Mouse (Mus musculus) neural tube, embryonic 13.5 days (tissue): ENCODE measurements around the gene Tbc1d10c. TPM values are rescaled to one million over a fixed set of nuclear protein-coding genes. Genes with fewer than 3 reads are reported as not detected.
A peak's percentile ranks its signal among the peaks of the same experiment; 100 is the strongest.

Experiments used
- ATAC-seq: fragments of 200-750 bp; cut with Nextera tagmentation; 2 replicates; pipeline ENCODE4 v1.8.0; 2017; ENCODE audit warnings: low read depth, mild to moderate bottlenecking, moderate TSS enrichment, moderate library complexity
- H3K27ac ChIP-seq: fragments of 300-500 bp; sonication (generic); replicated peaks from 2 replicates; pipeline ENCODE4 v1.5.1; 2015; ENCODE audit warnings: moderate library complexity, mild to moderate bottlenecking, inconsistent platforms
- H3K27me3 ChIP-seq: fragments of 300-500 bp; sonication (generic); 2 replicates; pipeline ENCODE4 v1.6.1; 2015; ENCODE audit warnings: mild to moderate bottlenecking, inconsistent platforms
- H3K36me3 ChIP-seq: fragments of 300-500 bp; sonication (generic); 2 replicates; pipeline ENCODE4 v1.6.1; 2015; ENCODE audit warnings: mild to moderate bottlenecking, inconsistent platforms
- H3K4me1 ChIP-seq: fragments of 300-500 bp; sonication (generic); replicated peaks from 2 replicates; pipeline ENCODE4 v1.6.1; 2015; ENCODE audit warnings: inconsistent platforms
- H3K4me2 ChIP-seq: fragments of 300-500 bp; sonication (generic); 2 replicates; pipeline ENCODE4 v1.6.1; 2015; ENCODE audit warnings: inconsistent platforms, mild to moderate bottlenecking, moderate library complexity
- H3K4me3 ChIP-seq: fragments of 300-500 bp; sonication (generic); 2 replicates; pipeline ENCODE4 v1.5.1; 2015; ENCODE audit warnings: mild to moderate bottlenecking, inconsistent platforms
- H3K9ac ChIP-seq: fragments of 300-500 bp; sonication (generic); 2 replicates; pipeline ENCODE4 v1.6.1; 2015; ENCODE audit warnings: moderate library complexity, mild to moderate bottlenecking, inconsistent platforms
- H3K9me3 ChIP-seq: fragments of 300-500 bp; sonication (generic); 2 replicates; pipeline ENCODE4 v1.6.1; 2016; ENCODE audit warnings: inconsistent platforms
- WGBS: fragments of 180-500 bp; shearing (Covaris S2); methylation state at CpG from one replicate; pipeline ENCODE4 v1.1.7; 2015; 5-methylcytosine and 5-hydroxymethylcytosine counted together
- polyA plus RNA-seq: library from polyadenylated mRNA; unstranded; fragments of >200 nt; fragmentation: Nextera tagmentation; extraction: Ambion mirVana; gene quantifications from 2 replicates; pipeline ENCODE4 v1.2.1, GENCODE M21; 2015

Tbc1d10c gene
- polyA plus RNA-seq, 1 experiment from 2014 or later = 0.88 TPM

- no peak overlapping the region; the same call in 1 of the 2 replicates for H3K27ac ChIP-seq
Measured at GRCm38 (mm10) chr19:4196548-4196947, 5.5 kb upstream of the Tbc1d10c start.

DNA sequence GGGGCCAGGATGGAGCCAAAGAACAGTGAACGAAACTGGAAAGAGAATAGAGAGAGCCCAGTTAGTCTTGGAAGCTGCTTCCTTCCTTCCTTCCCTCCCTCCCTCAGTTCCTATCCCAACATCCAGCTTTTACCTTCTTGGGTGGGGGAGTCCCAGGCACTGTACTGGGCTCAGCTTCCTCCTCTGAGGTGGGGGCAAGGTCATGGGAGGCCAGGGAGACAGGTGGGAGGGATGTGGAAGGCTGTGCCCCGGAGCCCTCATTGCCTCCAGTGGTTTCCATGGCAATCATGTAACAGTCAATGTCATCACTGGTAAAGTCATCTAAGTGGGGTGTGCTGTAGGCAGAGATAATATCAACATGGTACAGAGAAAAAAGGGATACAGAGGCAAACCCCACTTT, 5.0 kb upstream of the Tbc1d10c start:
- H3K4me3 ChIP-seq = no peak overlapping the region
- ATAC-seq = no peak
- no peaks in the 10 kb centered on the region for H3K9me3 ChIP-seq
- 0 out of 2 replicates have a peak overlapping the region, but pooled peaks have one; percentile 26 for H3K9ac ChIP-seq
- WGBS = 56% methylated on average over 2 of the region's 2 CpGs
- H3K27me3 ChIP-seq = no peaks in the 10 kb centered on the region
- peak overlapping the region; percentile 49; the same call in 1 of the 2 replicates for H3K27ac ChIP-seq
- H3K4me2 ChIP-seq = no peak overlapping the region
- H3K4me1 ChIP-seq = peaks cover 59% of the 10 kb centered on the region
- H3K36me3 ChIP-seq = peaks cover 64% of the 10 kb centered on the region

More at GRCm38 (mm10) chr19:4196548-4196947, 5.5 kb upstream of the Tbc1d10c start:
- Histone ChIP-seq H3K4me2 (no peak overlapping the region), H3K4me3 (no peak overlapping the region), H3K9ac (no peak overlapping the region), H3K36me3 (peaks cover 64% of the 10 kb centered on the region), H3K9me3 (no peaks in the 10 kb centered on the region), H3K27me3 (no peaks in the 10 kb centered on the region), H3K4me1 (peaks cover 57% of the 10 kb centered on the region)
- 27% methylated on average over 5 of the region's 5 CpGs for WGBS
- no peak for ATAC-seq

GRCm38 (mm10) chr19:4194776-4195650, 3.9 kb upstream of the Tbc1d10c start:
- Histone ChIP-seq H3K36me3 (peaks cover 62% of the 10 kb centered on the region), H3K4me3 (no peak overlapping the region), H3K27me3 (no peaks in the 10 kb centered on the region), H3K27ac (0 out of 2 replicates have a peak overlapping the region, but pooled peaks have one; percentile 1), H3K9ac (0 out of 2 replicates have a peak overlapping the region, but pooled peaks have one; percentile 12), H3K9me3 (no peaks in the 10 kb centered on the region), H3K4me1 (peaks cover 48% of the 10 kb centered on the region), H3K4me2 (no peak overlapping the region)
- WGBS = 80% methylated on average over 12 of the region's 12 CpGs
- no peak for ATAC-seq

DNA sequence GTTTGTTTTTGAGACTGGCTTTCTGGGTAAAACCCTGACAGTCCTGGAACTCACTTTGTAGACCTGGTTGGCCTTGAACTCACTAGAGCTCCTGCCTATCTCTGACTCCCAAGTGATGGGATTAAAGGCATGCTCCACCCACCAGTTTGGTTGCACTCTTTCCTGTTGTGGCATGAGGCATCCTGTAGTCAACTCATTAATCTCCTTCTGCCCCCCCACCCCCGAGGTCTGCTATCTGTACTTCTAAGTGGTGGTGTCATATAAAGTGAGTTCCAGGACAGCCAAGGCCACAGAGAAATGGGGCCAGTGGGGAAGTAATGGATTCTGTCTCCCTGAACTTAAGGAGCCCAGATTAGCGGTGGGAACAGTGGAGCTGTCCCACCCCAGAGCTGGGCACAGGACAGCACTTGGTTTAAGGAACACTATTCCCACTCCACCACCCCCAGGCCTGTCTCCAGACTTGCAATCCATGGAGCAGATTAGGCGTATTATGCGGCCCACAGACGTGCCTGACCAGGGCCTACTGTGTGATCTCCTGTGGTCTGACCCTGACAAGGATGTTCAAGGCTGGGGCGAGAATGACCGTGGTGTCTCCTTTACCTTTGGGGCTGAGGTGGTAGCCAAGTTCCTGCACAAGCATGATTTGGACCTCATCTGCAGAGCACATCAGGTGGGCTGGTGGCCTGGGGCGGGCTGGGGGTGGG, 3.1 kb upstream of the Tbc1d10c start:
- 93% methylated on average over 8 of the region's 8 CpGs for WGBS
- H3K27ac ChIP-seq = no peak overlapping the region
- H3K9me3 ChIP-seq = no peaks in the 10 kb centered on the region

GRCm38 (mm10) chr19:4193129-4193528, 2.0 kb upstream of the Tbc1d10c start:
- Histone ChIP-seq H3K9ac (peak overlapping the region; percentile 99), H3K27me3 (no peaks in the 10 kb centered on the region), H3K4me1 (peaks cover 46% of the 10 kb centered on the region), H3K27ac (peak overlapping the region; percentile 95; the same call in 1 of the 2 replicates), H3K36me3 (peaks cover 50% of the 10 kb centered on the region), H3K4me2 (peak overlapping the region; percentile 93), H3K4me3 (peak overlapping the region; percentile 97), H3K9me3 (no peaks in the 10 kb centered on the region)
- 57% methylated on average over 6 of the region's 6 CpGs for WGBS
- ATAC-seq = no peak

More for the DNA sequence above, 3.1 kb upstream of the Tbc1d10c start:
- Histone ChIP-seq H3K36me3 (peaks cover 54% of the 10 kb centered on the region), H3K4me2 (no peak overlapping the region), H3K4me1 (peaks cover 46% of the 10 kb centered on the region), H3K27me3 (no peaks in the 10 kb centered on the region), H3K4me3 (0 out of 2 replicates have a peak overlapping the region, but pooled peaks have one; percentile 97), H3K9ac (peak overlapping the region; percentile 99; the same call in 1 of the 2 replicates)
- no peak for ATAC-seq

GRCm38 (mm10) chr19:4192251-4192985, 1.3 kb upstream of the Tbc1d10c start:
- Histone ChIP-seq H3K4me1 (peaks cover 46% of the 10 kb centered on the region), H3K9ac (peak overlapping the region; percentile 99), H3K27ac (peak overlapping the region; percentile 95), H3K36me3 (peaks cover 44% of the 10 kb centered on the region), H3K4me2 (peak overlapping the region; percentile 93), H3K9me3 (no peaks in the 10 kb centered on the region), H3K4me3 (peak overlapping the region; percentile 97), H3K27me3 (no peaks in the 10 kb centered on the region)
- WGBS = under 1% methylated on average over 52 of the region's 52 CpGs
- peak; percentile 70 for ATAC-seq

DNA sequence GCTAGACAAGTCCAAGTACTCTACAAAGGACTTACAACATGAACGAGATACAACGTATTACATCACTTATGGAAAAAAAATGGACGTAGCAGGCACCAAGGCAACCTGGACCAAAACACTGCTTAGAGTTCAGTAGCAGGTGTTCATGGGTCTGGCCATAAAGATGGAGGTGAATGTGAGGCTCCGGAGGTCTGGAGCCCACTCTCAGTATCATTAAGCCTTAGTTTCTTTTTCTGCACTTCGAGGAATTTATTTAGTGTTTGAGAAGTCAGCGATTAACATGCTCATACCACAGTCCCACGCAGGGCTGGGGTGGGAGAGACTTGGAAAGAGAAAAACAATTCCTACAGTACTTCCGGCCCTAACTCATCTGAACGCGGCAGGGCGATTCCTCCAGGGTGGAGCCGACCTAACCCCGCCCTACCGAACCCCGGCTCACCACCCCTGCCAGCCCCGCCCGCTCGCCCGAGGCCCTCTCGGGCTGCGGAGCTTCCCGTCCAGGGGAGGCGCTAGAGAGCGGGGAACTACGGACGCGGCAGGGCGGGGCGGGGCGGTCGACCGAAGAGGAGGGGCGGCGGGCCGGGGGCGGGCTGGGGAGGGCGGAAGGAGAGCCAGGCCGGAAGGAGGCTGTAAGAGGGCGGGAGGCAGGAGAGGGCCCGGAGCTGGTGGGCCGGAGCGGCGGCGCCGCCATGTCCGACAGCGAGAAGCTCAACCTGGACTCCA, 605 bp upstream of the Tbc1d10c start, which contains the start of gene Ppp1ca:
TSS of gene Ppp1ca (plus strand) at position 538 of the 723 bp plus-strand sequence.
- peaks cover 36% of the 10 kb centered on the region for H3K36me3 ChIP-seq
- 6% methylated on average over 34 of the region's 47 CpGs for WGBS
- H3K9ac ChIP-seq = peak within 1 kb of the TSS; percentile 99
- peaks cover 44% of the 10 kb centered on the region for H3K4me1 ChIP-seq
- H3K27me3 ChIP-seq = no peaks in the 10 kb centered on the region
- no peaks in the 10 kb centered on the region for H3K9me3 ChIP-seq
- H3K27ac ChIP-seq = peak within 1 kb of the TSS; percentile 95
- H3K4me2 ChIP-seq = peak within 1 kb of the TSS; percentile 93
- ATAC-seq = peak; percentile 90
- H3K4me3 ChIP-seq = peak within 1 kb of the TSS; percentile 97

DNA sequence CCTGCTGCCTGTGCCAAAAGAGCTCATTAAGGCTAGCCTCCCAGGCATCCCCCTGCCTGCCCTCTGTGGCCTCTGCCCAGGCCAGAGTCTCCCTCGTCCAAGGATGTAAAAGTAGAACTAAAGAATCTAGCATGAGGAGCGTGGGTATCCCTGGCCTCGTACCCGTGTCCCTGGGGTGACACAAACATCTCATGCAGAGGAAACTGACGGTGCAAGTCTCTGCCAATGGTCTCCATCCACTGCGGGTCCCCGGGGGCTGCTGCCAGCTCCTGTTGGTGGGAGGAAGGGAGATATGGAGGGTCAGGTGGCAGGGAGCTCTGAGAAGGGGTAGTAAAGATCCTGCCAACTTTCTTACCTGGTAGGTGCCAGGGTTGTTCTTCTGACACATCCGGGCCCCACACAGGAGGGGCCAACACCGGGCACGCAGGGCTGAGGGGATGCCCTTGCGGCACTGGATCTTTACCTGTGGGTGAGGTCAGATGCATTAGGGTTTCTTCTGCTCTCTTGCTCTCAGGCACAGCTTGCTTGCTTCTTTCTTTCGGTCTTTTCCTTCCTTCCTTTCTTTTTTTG, 1.9 kb downstream of the Tbc1d10c start:
- H3K4me2 ChIP-seq = no peak overlapping the region
- no peak overlapping the region for H3K9ac ChIP-seq
- peaks cover 11% of the 10 kb centered on the region for H3K36me3 ChIP-seq
- ATAC-seq = no peak
- no peaks in the 10 kb centered on the region for H3K9me3 ChIP-seq
- no peaks in the 10 kb centered on the region for H3K27me3 ChIP-seq
- H3K27ac ChIP-seq = no peak overlapping the region
- 83% methylated on average over 12 of the region's 12 CpGs for WGBS
- H3K4me3 ChIP-seq = no peak overlapping the region
- H3K4me1 ChIP-seq = peaks cover 29% of the 10 kb centered on the region

DNA sequence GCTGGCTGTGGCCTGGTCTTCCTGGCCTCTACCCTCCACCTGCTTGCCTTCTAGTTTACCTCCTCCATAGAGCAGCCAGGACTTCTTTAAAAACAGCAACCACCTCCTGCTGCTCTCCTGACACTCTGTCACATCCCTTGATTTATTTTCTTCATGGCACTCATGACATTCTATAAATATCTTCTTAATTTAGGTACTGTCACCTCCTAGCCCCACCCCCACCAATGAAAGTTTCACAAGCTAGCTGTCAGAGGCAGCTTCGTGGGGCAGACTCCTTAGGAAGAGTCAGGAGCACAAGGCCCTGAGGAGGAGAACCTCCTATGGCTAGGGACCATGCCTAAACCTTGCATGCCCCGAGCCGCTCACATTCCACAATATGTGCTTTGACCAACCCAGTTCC, 3.8 kb downstream of the Tbc1d10c start:
- no peak overlapping the region for H3K9ac ChIP-seq
- H3K4me3 ChIP-seq = no peak overlapping the region
- H3K27me3 ChIP-seq = no peaks in the 10 kb centered on the region
- H3K27ac ChIP-seq = no peak overlapping the region
- WGBS = 72% methylated on average over 3 of the region's 3 CpGs
- H3K36me3 ChIP-seq = no peaks in the 10 kb centered on the region
- peaks cover 25% of the 10 kb centered on the region for H3K4me1 ChIP-seq
- ATAC-seq = no peak
- H3K4me2 ChIP-seq = no peak overlapping the region
- H3K9me3 ChIP-seq = no peaks in the 10 kb centered on the region

- H3K27me3 ChIP-seq = no peaks in the 10 kb centered on the region
- H3K4me3 ChIP-seq = no peak overlapping the region
- ATAC-seq = no peak
- no peaks in the 10 kb centered on the region for H3K9me3 ChIP-seq
- no peak overlapping the region for H3K4me2 ChIP-seq
- H3K9ac ChIP-seq = 0 out of 2 replicates have a peak overlapping the region, but pooled peaks have one; percentile 8
- 61% methylated on average over 15 of the region's 15 CpGs for WGBS
- peaks cover 25% of the 10 kb centered on the region for H3K4me1 ChIP-seq
- no peaks in the 10 kb centered on the region for H3K36me3 ChIP-seq
- no peak overlapping the region for H3K27ac ChIP-seq
Measured at GRCm38 (mm10) chr19:4184976-4185975, 5.8 kb downstream of the Tbc1d10c start.
